Mouse (Mus musculus) ES-E14 (cell line): ENCODE results near the gene Itk.

ENCODE experiments used
- CHD2 ChIP-seq: IDR thresholded peaks from 2 replicates; pipeline ENCODE4 v1.6.1; 2014; ENCODE audit warnings: mild to moderate bottlenecking, low read depth, low read length, inconsistent platforms
- HCFC1 ChIP-seq: IDR thresholded peaks from 2 replicates; pipeline ENCODE4 v1.6.1; 2012; ENCODE audit warnings: low read length, inconsistent platforms, borderline replicate concordance; ENCODE audit not compliant: insufficient read depth
- MAFK ChIP-seq: IDR thresholded peaks from 2 replicates; pipeline ENCODE4 v1.6.1; 2014; ENCODE audit warnings: mild to moderate bottlenecking, low read depth, low read length, inconsistent platforms; ENCODE audit not compliant: insufficient read depth
- ZC3H11A ChIP-seq: IDR thresholded peaks from 2 replicates; pipeline ENCODE4 v1.6.1; 2012; ENCODE audit warnings: low read depth, mild to moderate bottlenecking, inconsistent platforms, low read length, borderline replicate concordance
- ZNF384 ChIP-seq: IDR thresholded peaks from 2 replicates; pipeline ENCODE4 v1.6.1; 2012; ENCODE audit warnings: low read depth, low read length, inconsistent platforms

GRCm38 (mm10) chr11:46299901-46300300 is 89.4 kb downstream of the Itk start:
- no peak for TF ChIP-seq ZC3H11A
- TF ChIP-seq MAFK: no peak
- TF ChIP-seq CHD2: no peak
- TF ChIP-seq ZNF384: no peak
- TF ChIP-seq HCFC1: no peak
